Mouse (Mus musculus) inflammation-experienced regulatory T-cells (primary cell): ENCODE measurements around the gene Irf1. TPM values are rescaled to one million over a fixed set of nuclear protein-coding genes. Genes with fewer than 3 reads are reported as not detected.

Experiments
- polyA plus RNA-seq, 2 experiments: library from polyadenylated mRNA; unstranded; fragments of 100-300 nt; shearing (Covaris generic); gene quantifications; one replicate each; pipeline ENCODE4 v1.2.1; 2017

The Irf1 gene
- 100 to 1,000 TPM; 400 to 431 TPM for polyA plus RNA-seq

DNA sequence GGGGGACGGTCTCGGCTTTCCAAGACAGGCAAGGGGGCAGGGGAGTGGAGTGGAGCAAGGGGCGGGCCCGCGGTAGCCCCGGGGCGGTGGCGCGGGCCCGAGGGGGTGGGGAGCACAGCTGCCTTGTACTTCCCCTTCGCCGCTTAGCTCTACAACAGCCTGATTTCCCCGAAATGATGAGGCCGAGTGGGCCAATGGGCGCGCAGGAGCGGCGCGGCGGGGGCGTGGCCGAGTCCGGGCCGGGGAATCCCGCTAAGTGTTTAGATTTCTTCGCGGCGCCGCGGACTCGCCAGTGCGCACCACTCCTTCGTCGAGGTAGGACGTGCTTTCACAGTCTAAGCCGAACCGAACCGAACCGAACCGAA is at the start of gene Irf1:
TSS of gene Irf1 (plus strand) at position 255 of the 365 bp plus-strand sequence.

DNA sequence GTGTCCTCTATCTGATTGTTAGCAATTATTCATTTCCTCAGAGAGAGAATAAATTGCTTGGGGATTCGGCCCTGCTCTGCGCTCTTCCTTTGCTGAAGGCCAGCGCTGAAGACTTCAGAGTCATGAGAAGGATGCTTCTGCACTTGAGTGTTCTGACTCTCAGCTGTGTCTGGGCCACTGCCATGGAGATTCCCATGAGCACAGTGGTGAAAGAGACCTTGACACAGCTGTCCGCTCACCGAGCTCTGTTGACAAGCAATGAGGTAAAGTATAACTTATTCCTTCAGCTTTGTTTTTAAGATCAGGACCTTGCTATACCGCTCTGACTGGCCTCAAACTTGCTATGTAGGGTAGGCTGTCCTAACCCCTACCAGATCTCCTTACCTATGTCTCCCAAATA is 49.1 kb upstream of the Irf1 start, which contains the start of gene Il5:
TSS of gene Il5 (plus strand) at position 80 of the 400 bp plus-strand sequence.

DNA sequence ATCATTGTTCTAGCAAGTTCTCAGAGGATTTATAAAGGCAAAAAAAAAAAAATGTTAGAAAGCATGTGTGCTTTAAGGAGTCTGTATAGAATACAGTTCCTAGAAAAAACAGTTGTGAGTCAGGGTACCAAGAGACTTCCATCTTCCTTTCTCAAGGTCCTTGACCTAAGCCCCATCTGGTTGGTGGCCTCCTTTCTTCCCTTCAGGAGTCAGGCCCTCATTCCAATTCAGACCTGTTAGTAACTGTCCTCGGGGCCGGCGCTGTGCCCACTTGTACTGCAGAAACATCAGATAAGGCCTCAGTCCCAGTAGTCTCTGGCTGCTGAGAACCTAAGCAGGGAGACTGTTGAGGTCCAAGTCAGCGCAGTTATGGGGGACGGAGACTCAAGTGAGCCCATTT is 3.3 kb downstream of the Irf1 start, which contains the start of gene Gm17334:
TSS of gene Gm17334 (minus strand) at position 101 of the 400 bp plus-strand sequence.

Other genes with a start within 250 kb of the Irf1 start
- gene Kif3a, start 202.6 kb upstream of the Irf1 start, polyA plus RNA-seq = 1 to 10 TPM; 7.6 to 7.9 TPM
- 100 to 1,000 TPM in 1 of 2 experiments, 1 to 10 TPM in 1; 4.6 to 100 TPM for gene Il4, start 151.3 kb upstream of the Irf1 start, polyA plus RNA-seq
- gene Il13, start 135.3 kb upstream of the Irf1 start, polyA plus RNA-seq = under 1 TPM in 1 of 2 experiments, not detected in 1; 0.39 TPM
- 10 to 100 TPM; 43.5 to 44.4 TPM for gene Rad50, start 62.7 kb upstream of the Irf1 start, polyA plus RNA-seq
- gene Il5, start 49.2 kb upstream of the Irf1 start, polyA plus RNA-seq = not detected
- 1 to 10 TPM; 1.5 to 2.2 TPM for gene Gm17334, start 3.2 kb downstream of the Irf1 start, polyA plus RNA-seq
- 10 to 100 TPM; 31.6 to 40.9 TPM for gene Gm12216, start 89.2 kb downstream of the Irf1 start, polyA plus RNA-seq
- 10 to 100 TPM; 18.3 to 30.9 TPM for gene Slc22a5, start 121.6 kb downstream of the Irf1 start, polyA plus RNA-seq
- gene Slc22a21, start 210.3 kb downstream of the Irf1 start, polyA plus RNA-seq = 1 to 10 TPM in 1 of 2 experiments, under 1 TPM in 1; 0.80 to 8.8 TPM